In the genomic region with DNA sequence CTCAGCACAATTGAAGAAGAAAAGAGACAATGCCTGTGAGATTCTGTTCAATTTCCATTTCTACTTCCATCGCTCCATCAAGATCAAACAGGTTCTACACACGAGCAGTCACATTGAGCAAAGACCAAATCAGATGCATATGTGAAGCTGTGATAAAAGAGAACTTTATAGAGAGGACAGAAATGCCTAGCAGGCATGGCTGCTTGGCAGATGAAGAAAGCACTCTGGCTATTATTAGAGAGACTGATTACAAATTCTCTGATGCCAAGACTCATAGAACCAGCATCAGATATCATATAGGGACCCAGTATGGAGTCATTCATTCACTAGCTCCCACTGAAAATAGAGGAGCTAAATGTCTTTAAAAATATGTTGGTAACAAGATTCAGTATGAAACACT, we compare ENCODE assay signal across 20 mouse cellular contexts. TPM values are rescaled to one million over a fixed set of nuclear protein-coding genes. Genes with fewer than 3 reads are reported as not detected.
"Had no signal": no experiment of that assay in that cellular context is flagged by ENCODE, and none has a peak within 500 bp of the region (broad histone marks: within the 10 kb centered on the region; RNA-seq: fewer than 3 reads in every experiment).

No protein-coding gene starts in this region.

- H3K9ac ChIP-seq: liver, embryonic 14.5 days; lung, embryonic 14.5 days; midbrain, embryonic 13.5 days; neural tube, embryonic 12.5 days; stomach, embryonic 15.5 days had no signal

- H3K9me3 ChIP-seq: megakaryocyte, embryonic 14.5 days; midbrain, embryonic 13.5 days; neural tube, embryonic 12.5 days; stomach, embryonic 15.5 days had no signal

- ATAC-seq: midbrain, embryonic 13.5 days had no signal

- H3K4me1 ChIP-seq: megakaryocyte, embryonic 14.5 days; midbrain, embryonic 13.5 days; neural tube, embryonic 12.5 days; stomach, embryonic 15.5 days had no signal

- H3K4me3 ChIP-seq: megakaryocyte, embryonic 14.5 days; midbrain, embryonic 13.5 days; neural tube, embryonic 12.5 days; stomach, embryonic 15.5 days had no signal

- H3K27ac ChIP-seq: liver, embryonic 14.5 days; macrophage; midbrain, embryonic 13.5 days; neural tube, embryonic 12.5 days; stomach, embryonic 15.5 days; stomach, postnatal 0 days had no signal

- H3K4me2 ChIP-seq: lung, embryonic 14.5 days; midbrain, embryonic 13.5 days; neural tube, embryonic 12.5 days; stomach, embryonic 15.5 days had no signal

- DNase-seq: lung, adult 18-20 months; lung, embryonic 14.5 days; lung, postnatal 10 days; lung, postnatal 36 days; right cerebral cortex, postnatal 14 days; thymus, adult 2 months; thymus, postnatal 25 days; thymus, postnatal 4 days had no signal

- H3K27me3 ChIP-seq: megakaryocyte, embryonic 14.5 days; midbrain, embryonic 13.5 days; neural tube, embryonic 12.5 days; stomach, embryonic 15.5 days had no signal

- H3K36me3 ChIP-seq: midbrain, embryonic 13.5 days; neural tube, embryonic 12.5 days; stomach, embryonic 15.5 days had no signal

RNA-seq across cellular contexts. Expression of a gene that starts 24.2 kb away (rescaled TPM):
- total RNA-seq: megakaryocyte progenitor cell, adult 5-6 weeks; monocyte, adult 5-6 weeks; neutrophil, adult 5-6 weeks had no signal
- polyA plus RNA-seq: macrophage; spleen, adult 2 months; urinary bladder, adult 2 months had no signal
